Mouse (Mus musculus) thymus, postnatal 25 days (tissue): ENCODE data around the gene Kng2.
"Not testable (repeated sequence)": the region's sequence is repeated elsewhere in the genome, so short reads cannot be mapped to it uniquely, and the experiment has no call there.

Source experiments
- DNase-seq: peaks from one replicate; pipeline ENCODE4 v3.0.0; 2022

Gene Kng2

DNA sequence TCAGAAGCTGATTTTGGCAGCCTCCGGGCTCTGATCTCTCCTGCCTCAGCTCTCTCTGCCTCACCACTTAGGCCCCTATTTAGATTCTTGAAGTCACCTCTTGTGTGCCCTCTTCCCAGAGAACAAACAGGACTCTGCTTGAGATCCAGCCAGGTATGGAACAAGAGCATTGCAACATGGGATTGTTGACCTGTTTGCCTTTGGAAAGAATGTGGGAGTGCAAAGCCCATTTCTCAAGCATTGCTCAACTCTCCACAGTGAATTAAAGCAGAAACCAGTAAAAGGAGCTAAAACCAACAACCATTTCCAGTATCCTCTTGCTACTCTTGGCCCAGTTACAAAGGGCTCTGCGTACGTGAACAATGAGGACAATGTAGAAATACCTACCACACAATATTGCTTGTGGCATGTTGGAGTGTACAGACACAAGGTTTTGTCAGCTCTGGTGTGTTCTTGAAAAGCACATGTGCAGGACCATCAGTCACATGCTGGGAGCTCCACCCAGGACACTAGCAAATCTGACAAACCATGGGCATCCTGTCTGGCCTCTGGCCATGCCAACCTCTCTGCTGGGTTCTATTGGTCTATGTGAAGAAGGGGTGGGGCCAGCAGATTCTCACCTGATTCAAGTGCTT is at the start of gene Kng2:
Gene Kng2, minus strand, starts transcription at position 517 of the 635 bp plus-strand sequence.
- not testable (repeated sequence) for DNase-seq

DNA sequence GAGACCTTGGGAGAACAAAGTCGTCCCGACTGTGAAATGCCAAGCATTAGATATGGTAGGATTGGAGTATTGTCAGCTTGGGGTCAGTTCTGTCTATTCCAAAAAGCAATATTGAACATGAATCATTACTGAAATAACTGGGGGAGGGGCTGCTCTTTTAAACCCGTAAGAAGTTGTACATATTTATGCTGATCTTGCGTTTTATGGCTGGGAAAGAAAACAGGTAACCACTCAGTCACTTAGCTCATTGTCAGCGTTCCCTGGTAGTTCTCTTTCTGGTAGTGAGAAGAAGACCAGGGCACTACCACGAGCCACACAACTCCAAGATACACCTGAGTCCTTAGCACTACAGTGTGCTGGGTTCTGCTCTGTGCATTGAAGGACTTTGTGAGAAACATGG is 48.2 kb upstream of the Kng2 start:
- not testable (repeated sequence) for DNase-seq

DNA sequence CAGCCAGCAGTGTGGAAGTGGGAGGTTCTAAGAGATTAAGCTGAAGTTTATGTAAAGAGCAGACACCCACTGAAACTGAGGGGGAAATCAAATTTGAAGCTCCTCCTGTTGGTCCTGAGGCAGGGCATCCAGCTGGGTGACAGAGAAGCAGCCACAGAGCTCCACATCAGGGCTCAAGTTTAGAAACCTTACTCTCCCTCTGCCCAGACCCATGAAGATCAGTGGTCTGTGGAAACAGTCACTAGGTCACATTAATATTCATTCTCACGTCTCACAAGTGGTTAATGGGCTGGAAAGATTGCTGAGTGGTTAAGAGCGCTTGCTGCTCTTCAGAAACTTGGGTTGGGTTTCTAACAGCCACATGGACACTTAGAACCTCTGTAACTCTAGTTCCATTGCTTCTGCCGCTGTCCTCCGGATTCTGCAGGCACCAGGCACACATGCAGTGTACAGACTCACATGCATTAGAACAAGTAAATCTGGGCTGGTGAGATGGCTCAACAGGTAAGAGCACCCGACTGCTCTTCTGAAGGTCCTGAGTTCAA is 31.6 kb upstream of the Kng2 start:
- not testable (repeated sequence) for DNase-seq

DNA sequence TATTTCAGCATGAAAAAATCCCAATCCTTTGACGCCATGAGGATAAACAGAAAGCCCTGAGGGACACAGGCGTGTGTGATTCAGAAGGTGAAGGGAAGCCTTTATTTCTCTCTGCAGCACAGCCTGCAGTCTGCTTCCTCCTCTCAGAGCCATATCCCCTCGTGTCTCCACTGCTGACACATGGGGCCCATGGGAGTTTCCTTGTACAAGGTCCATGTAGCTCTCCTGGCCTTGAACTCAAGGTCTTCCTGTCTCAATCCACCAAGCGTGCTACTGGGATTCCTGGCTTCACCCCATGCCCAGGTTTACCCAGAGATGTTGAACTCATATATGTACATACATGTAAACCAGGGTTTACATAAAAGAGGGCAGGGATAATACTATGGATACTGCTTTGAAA is 30.3 kb upstream of the Kng2 start:
- DNase-seq: not testable (repeated sequence)

DNA sequence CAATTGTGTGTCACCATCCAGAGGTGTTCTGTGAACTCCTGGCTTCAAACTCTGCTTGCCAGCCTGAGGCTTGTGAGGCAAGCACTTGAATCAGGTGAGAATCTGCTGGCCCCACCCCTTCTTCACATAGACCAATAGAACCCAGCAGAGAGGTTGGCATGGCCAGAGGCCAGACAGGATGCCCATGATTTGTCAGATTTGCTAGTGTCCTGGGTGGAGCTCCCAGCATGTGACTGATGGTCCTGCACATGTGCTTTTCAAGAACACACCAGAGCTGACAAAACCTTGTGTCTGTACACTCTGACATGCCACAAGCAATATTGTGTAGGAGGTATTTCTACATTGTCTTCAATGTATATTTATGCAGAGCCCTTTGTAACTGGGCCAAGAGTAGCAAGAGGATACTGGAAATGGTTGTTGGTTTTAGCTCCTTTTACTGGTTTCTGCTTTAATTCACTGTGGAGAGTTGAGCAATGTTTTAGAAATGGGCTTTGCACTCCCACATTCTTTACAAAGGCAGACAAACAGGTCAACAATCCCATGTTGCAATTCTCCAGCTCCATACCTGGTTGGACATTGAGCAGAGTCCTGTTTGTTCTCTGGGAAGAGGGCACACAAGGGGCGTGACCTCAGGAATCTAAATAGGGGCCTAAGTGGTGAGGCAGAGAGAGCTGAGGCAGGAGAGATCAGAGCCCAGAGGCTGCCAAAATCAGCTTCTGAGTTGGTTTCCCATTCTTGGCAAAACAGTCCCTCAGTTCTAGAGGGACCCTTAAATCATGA is 28.6 kb upstream of the Kng2 start, which contains the start of gene Kng1:
Gene Kng1, plus strand, starts transcription at position 198 of the 780 bp plus-strand sequence.
- not testable (repeated sequence) for DNase-seq

DNA sequence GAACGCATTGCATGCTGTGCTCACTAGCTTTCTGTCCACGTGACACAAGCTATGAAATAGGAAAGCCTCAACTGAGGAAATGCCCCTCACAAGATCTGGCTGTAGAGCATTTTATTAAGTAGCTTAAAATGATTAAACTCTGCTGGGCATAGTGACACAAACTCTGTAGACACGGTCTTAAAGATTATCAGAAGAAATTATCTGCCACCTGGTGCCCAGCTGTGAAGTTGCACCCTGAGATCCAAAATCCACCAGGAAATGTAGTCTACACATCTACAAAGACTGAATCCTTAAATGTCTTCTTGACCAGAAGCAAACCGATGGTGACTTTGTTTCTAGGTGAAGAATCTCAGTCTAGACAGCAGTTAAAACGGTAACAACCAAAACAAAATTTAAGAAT is 17.0 kb upstream of the Kng2 start:
- DNase-seq: no peak

DNA sequence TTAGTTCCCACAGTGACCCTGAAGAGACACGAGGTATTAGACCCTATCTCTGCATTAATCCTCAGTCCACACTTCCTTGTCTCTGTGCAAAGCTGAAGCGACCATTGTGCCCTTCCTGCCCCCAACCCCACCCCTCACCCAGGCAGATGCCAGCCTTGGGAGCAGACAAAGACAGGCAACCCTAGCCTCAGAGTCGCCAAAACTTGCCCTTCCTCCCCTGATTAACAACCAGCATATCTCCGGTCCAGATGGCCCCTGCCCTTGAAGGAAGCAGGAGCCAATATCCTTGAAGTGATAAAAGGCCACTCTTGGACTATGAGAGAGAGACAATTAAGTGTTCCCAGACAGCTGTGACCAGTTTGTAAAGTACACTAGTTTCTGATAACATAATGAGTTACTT is 11.6 kb upstream of the Kng2 start:
- DNase-seq: no peak

DNA sequence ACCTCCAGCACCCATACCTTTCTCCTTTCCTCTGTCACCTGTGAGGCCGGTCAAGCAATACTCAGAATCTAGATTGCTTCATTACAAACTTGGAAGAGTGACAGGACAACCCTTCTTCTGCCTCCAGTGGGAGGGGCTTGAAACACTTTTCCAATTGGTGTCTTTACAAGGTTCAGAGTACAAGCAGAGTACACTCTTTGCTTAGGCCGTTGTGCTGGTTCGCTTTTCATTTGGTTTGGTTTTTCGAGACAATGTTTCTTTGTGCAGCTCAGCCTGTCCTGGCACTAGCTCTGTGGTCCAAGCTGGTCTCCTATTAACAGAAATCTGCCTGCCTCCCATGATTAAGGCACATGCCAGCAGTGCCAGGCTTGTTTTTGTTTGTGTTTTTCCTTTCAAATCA is 10.0 kb upstream of the Kng2 start:
- DNase-seq: no peak

DNA sequence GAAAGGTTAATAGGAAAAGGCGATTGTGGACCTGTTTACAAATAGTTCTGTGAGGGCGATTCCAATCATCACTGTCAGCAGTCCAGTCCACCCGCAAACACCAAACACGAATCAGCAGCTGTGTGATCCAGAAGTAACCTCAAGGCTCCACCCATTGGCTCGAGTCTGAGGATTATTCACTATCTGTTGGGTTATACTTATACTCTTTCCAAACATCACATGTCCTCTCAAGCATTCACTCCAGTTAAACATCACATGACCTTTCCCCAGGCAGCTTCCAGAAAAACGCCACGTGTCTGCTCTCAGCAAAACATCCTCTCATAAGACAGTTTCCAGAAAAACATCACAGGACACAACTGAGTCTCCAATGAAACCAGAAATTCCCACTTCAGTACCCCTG is 8.5 kb upstream of the Kng2 start:
- DNase-seq: no peak

DNA sequence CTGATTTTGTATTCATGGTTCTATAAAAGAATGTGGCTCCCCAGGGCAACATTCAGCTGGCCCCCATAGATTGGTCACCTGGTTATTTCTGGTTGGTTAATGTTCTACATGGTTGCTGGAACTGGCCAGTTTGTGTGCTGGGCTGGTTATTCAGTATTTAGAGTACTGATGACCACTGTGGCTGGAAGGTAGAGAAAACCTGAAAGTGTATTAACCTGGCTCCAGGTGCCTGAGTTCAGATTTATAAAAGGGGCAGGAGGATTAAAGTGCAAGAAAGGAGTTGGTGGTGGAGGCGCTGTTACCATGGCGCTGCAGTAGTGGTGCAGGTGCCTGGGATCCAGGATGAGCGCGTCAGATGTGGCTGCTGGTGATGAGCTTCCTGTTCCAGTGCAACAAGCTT is 4.4 kb upstream of the Kng2 start:
- DNase-seq: no peak

DNA sequence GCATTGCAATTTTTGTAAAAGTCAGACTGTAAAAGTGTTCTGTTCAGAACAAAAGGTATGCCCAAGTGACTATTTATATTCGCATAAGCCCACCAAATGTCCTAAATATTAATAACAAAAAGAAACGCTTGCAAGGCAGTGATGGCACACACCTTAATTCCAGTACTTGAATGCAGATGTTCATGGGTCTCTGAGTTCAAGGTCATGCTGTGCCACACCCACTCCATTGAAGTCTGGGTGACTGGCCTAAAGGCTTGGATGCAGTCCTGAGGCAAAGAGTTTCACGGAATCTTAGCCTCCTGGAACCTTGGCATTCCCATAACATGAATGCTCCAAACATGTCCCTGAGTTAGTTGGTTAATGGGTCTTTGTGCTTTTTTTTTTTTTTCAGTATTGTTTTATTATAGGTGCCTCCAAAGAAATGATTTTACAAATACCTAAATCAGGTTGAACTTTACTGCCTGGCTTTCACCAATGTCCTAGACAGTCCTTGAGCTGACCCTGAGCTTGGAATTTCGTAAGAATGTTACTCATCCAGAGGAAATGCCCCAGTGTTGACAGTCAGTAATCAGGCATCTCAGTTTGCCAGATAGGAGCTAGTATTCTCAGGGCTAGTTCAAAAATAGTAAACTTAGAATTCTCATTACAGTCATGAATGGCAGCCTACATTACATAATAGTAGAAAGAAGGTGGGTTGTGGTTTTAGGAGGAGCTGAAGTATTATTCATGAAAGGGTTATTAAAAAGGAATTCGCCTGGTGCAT is 1.6 kb upstream of the Kng2 start:
- DNase-seq: no peak

DNA sequence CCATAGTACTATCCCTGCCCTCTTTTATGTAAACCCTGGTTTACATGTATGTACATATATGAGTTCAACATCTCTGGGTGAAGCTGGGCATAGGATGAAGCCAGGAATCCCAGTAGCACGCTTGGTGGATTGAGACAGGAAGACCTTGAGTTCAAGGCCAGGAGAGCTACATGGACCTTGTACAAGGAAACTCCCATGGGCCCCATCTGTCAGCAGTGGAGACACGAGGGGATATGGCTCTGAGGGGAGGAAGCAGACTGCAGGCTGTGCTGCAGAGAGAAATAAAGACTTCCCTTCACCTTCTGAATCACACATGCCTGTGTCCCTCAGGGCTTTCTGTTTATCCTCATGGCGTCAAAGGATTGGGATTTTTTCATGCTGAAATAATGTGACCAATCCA is 1.9 kb downstream of the Kng2 start:
- not testable (repeated sequence) for DNase-seq

DNA sequence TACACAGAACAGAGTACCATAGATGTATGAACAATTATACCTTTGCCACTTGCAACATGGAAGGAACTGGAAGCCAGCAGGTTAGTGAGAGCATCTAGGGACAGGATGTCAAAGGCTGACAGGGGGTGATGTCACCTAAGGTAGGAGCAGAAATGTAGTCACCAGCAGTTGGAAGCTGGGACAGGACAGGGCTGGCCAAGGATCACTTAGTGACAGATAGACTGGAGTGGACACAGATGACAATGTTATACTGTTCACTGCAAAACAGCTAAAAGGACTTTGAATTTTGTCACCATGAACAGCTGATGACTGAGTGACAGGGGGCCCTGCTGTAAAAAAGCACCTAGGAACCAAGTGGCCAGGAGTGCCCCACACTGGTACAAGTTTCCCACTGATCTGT is 2.7 kb downstream of the Kng2 start:
- DNase-seq: no peak

DNA sequence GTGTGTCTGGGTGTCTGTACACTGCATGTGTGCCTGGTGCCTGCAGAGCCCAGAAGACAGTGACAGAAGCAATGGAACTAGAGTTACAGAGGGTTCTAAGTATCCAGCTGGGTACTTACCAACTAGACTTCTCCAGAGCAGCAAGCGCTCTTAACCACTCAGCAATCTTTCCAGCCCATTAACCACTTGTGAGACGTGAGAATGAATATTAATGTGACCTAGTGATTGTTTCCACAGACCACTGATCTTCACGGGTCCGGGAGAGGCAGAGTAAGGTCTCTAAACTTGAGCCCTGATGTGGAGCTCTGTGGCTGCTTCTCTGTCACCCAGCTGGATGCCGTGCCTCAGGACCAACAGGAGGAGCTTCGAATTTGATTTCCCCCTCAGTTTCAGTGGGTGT is 4.2 kb downstream of the Kng2 start:
- no peak for DNase-seq

DNA sequence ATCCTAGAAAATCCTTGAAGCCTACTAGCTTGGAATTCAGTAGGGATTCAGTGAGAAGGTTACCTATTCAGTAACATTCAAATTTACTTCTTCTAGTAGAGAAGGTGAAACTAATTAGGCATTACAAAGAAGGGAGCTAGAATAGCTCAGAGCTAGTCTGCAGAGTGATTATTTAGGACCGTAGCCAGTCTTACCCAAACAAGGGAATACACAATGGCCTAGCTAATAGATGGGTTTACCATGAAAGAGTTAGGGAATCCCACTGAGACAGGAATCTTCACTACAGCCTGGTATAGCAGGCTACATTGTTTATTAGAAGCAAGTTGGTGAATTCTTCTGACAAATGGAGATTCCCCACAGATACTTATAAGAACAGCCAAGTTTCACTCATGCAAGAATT is 8.7 kb downstream of the Kng2 start:
- DNase-seq: not testable (repeated sequence)

DNA sequence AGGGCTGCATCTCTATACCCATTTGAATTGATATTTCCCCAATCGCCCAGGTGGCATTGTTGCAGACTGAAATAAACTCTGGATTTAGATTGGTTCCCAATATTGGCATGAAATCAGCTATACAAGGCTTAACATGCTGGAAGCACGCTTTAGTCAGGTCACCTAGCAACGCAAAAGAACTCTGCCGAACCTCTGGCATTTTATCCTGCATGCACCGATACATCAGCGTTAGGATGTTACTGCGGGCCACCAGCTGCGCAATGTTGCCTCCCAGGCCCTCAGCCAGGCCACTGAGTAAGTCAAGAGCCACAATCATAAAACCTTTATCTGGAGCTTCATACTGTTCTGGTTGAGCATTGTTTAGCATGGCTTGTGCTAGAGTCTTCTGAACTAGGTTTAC is 14.6 kb downstream of the Kng2 start:
- not testable (repeated sequence) for DNase-seq

DNA sequence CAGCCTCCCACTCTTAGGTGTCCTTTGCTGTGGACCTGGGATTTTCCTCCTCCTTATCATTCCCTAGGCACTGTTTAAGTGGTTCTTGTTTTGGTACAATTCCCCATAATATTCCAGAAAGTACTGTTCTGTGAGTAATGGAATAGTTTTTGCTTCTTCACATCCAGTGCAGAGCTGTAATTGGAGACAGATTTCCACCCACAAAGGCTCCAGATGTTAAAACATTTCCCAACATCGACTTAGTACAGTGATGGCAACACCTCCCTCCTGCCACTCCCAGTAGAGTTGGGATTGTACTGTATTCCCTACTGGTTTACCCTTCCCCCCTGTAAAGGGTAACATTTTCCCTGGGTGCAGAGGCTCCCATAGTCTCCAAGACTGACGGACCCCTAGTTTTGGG is 15.5 kb downstream of the Kng2 start:
- not testable (repeated sequence) for DNase-seq

DNA sequence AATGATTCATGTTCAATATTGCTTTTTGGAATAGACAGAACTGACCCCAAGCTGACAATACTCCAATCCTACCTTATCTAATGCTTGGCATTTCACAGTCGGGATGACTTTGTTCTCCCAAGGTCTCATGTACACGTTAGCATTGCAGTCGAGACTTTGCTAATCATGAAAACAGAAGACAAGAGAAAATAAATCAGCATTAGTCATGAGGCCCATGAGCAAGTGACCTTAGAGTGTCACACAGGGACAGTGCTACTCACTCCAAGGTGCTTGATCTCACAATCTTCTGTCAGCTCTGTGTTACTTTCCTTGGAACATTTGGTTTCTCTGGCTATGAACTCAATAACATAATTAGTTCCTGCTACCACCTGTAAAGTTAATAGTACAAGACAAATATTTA is 32.3 kb downstream of the Kng2 start:
- DNase-seq: not testable (repeated sequence)

DNA sequence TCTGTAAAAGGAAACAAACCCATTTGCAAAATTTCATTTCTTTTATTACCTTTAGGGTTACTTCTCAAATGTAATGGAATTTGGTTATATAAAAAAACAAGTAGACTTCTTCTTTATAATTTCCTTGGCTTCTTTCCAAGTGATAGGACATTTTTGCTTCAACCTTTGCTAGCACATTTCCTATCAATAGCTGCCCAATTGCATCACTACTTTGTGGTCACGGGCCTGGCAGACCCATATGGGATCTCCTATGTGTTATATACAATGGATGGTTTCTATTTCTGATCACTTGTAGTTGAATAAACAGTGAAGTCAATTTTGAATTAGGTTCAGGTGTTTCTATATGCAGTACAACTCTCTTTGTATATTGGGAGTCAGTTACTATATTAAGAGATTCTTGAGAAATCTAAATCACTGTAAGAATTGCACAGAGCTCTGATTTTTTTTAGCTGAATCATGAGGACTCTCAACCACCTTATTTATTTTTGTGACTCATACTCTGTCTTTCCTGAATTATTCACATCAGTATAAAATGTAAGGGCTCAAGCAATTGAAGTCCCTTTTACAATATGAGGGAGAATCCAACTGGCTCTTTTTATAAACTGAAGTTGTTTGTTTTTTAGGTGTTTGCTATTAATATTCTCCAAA is 61.8 kb downstream of the Kng2 start:
- no peak for DNase-seq

DNA sequence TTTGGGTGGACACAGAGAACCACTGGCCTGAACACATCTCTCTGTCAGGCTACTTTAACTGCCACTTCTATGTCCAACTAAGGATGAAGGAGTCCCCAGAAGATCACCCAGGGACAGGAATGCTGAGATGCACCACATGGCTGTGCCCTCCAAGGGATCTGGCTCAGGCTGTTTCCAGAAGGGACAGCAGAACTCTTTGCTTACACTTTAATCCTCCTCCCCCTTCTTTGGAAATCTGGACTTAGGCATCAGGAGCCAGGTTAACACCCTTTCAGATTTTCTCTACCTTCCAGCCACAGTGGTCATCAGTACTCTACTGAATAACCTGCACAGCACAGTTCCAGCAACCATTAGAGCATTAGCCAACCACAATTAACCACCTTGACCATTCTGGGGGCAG is 66.0 kb downstream of the Kng2 start:
- DNase-seq: no peak

DNA sequence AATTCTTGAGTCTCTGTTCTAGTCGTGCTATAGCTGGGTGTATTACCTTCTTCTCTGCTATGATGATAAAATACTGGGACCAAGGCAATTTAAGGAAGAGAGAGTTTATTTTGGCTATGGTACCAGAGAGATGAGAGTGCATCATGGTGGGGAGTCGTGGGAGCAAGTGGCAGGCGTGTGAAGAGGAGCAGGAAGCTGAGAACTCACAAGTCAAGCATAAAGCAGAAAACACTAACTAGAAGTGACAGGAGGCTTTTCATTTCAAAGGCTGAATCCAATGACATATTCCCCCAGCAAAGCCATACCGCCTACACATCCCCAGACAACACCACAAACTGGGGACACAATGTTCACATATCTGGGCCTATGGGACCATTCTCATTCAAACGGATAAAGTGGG is 67.0 kb downstream of the Kng2 start:
- DNase-seq: no peak

DNA sequence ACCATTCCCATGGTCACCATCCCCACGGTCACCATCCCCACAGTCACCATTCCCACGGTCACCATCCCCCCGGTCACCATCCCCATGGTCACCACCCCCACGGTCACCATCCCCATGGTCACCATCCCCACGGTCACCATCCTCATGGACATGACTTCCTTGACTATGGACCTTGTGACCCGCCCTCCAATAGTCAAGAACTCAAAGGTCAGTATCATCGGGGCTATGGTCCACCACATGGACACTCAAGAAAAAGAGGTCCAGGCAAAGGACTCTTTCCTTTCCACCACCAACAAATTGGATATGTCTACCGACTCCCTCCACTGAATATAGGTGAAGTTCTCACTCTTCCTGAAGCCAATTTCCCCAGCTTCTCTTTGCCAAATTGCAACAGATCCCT is 68.2 kb downstream of the Kng2 start:
- no peak for DNase-seq

DNA sequence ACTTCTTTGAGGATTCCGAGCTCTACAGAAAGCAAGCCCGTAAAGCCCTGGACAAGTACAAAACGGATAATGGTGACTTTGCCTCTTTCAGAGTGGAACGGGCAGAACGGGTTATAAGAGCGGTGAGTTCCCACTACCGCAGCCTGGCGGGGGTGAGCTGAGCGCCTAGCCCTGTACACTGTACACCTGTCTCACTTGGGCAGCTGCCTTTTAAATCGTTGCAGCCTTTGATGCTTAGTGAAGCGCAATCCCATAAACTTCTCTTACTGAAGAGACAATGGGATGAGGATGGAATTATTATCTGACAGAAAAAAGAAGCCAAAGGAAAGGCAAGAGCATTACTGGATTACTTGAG is 73.2 kb downstream of the Kng2 start:
- DNase-seq: no peak
